Mouse (Mus musculus) frontal cortex, postnatal 36 days (tissue): Measurements from ENCODE around the gene Sema3g.

Experiments used
- DNase-seq, 2 experiments: peaks; one replicate each; pipeline ENCODE4 v3.0.0; 2022; ENCODE audit warnings: low spot score in 2 of 2

The Sema3g gene

DNA sequence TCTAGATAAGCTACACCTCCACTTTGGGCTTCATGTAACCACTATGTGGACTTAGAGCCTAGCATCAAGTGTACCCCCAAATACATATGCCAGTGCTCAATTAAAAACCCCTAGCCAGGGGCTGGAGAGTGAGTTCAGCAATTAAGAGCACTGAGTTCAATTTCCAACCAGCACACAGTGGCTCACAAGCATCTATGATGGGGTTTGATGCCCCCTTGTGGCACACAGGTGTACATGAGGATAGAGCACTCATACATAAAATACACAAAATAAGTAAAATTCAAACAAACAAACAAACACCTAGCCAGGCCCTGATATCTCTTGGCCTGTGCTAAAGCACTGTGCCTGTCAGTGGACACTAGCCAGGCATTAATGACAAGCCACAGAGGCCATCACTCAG lies 21.7 kb upstream of the Sema3g start:
- no peak for DNase-seq

DNA sequence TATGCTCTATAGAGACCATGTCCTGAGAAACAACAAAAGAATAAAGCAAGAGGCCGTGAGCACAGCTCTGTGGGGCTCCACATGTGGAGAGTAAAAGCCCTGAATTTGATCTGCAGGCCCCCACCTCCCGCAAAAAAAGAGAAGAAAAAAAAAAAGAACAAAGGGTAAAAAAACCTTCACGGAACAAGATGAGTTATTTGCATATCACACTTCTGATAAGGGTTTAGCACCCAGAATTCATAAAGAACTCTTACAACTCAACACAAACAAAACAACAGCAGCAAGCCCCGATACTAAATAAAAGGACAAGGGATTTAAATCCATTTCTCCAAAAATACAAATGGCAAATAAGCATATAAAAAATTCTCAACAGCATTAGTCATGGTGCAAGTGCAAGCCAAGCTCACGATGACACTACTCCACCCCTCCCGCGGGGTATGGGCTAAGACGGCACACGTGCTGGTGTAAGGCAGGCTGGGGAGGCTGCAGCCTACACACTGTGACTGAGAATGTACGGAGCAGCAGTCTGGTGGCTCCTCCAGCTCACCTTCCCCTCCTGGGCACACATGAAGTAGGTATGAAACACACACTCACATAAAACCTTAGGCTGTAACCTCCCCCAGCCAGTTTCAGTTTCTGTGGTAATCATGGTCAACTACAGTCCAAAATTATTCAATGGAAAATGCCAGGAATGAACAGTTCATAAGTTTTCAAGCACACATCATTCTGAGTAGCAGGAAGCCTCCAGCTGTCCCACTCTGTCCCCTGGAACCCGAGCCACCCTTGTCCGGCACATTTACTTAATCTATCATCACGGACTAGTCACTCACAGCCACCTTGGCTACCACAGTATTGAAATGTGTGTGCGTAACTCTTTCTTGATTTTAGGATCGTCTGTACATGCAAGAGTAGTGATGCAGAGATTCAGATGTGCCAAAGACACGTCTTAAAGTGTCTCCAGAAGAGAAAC lies 19.8 kb upstream of the Sema3g start:
- DNase-seq = peak; percentile 53 to 60

DNA sequence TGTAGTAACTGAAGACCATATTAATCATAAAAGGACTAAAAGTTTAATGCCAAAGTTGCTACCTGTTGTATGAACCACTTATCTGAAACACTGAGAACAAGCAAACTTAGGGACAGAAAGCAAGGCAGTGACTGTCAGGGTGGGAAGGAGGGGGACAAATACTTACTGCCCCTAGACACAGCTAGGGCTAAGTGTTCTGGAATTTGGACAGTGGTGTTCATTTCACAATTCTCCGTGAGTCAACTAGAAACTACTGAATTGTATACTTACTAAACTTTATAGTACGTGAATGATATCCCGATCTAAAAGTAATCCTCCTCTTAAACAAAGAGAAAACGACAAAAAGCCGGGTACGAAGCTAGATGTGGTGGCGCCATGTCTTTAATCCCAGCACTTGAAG lies 18.1 kb upstream of the Sema3g start:
- DNase-seq = no peak

DNA sequence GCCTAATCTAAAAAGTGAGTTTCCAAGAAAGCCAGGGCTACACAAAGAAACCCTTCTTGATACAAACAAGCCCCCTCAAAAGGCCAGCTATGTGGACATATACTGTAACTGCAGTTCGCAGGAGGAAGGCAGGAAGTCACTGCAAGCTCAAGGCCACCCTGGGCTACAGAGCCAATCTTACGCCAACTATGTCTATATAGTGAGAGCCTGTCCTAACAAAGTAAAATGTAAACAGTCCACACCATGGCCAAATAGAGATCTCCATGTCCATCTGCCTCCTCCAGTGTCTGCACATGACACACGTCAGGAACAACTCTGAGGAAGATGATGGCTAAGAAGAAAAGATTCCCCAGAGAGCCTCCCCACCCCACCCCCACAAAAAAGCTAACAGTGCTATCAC lies 17.6 kb upstream of the Sema3g start:
- DNase-seq = no peak

DNA sequence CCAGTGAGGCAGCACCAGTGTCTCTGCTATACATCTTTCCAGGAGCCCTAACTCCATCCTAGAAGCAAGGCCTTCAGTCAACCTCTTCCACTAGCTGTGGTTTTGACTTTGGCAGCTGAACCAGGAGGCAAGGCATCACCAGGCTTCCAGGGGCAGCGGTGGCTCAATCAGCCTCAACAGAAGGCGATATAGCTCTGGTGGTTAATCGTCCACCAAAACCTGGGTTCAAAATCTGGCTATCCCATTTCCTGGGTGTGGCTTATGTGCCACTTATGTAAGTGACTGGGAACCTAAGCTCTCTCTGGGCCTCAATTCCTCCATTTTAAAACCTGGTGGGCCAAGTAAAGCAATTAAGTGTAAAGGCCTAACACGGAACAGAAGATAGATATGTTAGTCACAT lies 12.8 kb upstream of the Sema3g start:
- DNase-seq = no peak

DNA sequence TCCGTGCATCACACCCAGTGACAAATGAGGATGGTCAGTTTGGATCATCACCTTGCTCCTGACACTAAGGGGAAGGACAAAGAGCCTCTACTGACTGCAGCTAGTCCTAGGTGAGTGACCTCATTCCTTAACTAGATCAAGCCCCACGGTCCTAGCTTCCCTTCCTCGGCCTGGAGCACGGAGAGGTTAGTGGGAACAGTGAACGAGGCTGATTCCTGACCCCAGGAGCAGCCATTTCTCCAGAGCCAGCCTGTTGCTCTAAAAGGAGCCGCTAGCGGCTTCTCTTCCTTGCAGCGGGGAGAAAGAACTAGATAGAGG lies 12.5 kb upstream of the Sema3g start:
- no peak for DNase-seq

DNA sequence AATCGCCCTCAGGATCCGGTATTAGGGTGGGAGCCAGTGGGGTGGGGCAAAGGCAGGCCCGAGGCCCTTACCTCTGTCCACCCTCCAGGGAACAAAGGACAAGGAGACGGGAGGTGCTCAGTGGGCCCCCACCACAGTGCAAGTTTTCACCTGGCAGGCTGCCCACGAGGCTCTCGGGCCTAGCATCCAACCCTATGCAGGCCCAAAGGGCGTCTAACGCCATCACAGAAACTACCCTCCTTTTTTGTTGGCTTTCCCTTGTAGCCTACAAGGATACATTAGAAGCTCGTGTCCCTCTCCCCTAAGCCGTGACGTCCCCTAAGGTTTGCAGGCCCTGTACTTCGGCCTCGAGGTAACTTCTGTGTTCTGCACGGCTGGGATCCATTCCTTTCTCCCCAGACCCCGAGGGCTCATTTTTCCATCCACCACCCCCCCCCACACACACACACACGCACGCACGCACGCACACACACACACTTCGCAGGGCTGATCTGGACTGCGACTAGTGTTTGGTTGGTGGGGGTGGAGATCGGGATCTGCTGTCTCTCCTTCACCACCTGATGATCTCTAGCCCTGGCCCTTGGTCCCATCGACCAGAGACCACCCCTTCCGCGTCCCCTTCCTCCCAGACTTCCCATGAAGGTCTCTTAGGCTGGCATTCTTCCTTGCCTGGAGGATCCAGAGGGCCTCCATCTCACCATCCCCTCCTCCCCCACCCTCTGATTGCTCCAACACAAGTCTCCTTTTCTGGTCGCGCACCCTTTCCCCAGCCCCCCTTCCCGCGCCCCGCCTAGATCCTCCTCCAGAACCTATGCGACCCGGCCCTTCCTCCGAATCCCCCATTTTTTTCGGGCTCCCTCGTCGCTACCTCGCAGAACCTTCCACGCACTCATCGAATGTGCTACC lies 11.8 kb upstream of the Sema3g start:
- peak; percentile 36 to 39 for DNase-seq

DNA sequence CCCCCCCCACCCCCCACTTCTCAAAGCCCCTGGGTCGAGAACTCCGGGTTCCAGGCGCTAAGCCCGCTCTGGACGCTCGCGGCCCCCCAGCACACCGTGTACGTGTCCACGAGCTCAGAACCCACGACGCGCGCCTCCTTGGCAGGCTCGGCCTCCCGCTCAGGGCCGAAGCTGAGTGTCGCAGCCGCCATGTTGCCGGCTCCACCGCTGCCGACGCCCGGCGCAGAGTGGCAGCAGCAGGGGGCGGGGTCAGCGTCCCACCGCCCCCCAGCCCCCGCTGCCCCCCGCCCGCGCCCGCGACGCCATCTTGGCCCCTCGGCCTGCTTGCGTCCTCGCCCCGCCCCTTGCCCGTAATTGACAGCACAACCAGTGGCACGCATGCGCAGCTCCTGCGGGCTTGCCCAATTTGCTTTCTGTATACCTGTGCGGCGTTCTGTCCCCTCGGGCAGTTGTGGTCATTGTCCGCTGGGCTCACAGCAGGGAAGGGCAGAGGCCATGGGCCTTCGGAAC lies 11.1 kb upstream of the Sema3g start:
- peak; percentile 91 to 93 for DNase-seq

DNA sequence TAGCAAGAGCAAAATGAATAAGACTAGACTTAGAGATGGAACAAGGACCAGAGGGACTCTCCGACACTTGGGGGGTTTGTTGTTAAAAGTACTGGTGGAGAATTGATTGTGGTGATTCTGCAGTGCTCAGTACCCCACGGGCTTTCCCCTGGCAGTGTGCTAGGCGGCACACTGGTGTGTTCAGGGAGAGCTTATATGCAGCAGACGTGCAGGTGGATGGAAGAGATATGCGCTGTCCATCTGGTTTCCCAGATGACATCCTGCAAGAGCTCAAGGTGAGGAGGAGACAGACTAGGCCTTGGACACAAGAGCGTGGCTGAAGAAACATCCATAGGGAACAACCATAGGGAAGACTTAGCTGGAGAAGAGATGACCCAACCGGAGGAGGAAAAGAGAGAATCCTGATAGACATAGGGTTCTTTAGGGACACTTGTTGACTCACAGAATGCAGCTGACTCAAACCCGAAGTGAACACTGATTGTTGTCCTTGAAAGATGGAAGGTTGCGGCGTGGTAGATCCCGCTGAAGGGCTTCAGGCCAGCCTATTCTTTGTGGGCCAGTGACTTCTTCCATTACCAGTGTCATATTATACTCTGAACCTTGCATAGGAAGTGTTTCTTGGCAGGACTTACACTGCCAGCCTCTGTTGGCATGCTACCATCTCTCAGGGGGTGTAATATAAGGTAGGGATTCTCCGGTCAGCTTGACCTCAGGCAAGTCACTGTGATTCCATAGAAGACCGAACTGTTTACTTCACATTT lies 10.4 kb upstream of the Sema3g start:
- DNase-seq = peak in 1 of 2 experiments; percentile 32

DNA sequence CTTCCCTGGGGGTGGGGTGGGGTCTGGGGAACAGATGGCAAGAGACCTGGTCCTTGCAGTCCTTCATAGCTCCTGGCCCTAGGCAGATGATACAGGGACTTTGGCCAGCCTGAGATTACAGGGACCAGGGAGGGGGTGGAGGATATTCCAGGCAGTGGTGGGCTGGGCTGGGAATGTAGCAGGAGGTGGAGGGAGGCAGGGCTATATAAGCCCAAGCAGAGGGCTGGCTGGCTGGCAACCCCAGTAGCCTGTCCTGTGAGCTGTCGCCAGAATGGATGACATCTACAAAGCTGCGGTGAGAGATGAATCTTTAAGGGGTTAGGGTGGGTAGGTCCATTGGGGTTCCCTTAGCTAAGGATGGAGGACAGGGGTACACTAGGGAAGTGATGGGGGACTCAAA lies 9.6 kb upstream of the Sema3g start, which contains the start of gene Tnnc1:
Tnnc1 (plus strand) TSS at position 229 of the 400 bp plus-strand sequence.
- no peak for DNase-seq

DNA sequence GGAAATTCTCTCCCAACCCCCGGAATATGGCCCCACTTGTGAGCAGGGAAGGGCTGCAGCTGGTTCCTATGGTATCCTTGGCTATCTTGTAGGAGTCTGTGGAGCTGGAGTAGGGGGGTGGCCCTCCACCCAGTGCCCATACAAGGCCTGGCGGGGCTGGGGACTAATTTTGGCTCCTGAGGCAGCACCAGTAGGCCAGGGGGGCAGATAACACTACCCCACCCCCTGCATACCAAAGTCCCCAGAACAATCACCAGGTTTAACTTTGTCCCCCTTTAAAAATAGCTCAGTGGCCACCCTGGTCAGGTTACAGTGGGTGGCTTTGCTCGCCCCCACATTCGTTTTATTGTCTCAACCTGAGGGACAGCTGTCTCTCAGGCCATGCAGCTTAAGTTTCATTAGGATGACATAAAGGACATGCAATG lies 8.5 kb upstream of the Sema3g start:
- no peak for DNase-seq

DNA sequence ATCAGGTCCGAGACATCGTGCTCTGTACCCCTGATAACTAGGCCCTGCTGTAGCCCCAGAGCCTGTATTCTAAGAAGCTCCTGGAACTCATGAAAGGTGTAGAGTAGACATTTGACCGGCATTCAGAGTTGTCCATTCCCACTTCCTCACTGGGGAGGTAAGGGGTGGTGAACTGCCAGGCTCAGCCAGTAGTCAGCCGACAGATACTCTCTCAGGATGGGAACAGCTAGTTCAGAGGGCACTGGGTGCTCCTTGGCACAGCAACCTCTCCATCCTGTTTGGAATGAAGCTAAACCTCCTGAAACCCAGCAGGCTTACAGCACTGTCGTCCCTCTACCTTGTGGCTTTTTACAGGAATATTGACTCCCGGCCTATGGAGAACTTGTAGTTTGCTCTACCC lies 5.8 kb upstream of the Sema3g start:
- no peak for DNase-seq

DNA sequence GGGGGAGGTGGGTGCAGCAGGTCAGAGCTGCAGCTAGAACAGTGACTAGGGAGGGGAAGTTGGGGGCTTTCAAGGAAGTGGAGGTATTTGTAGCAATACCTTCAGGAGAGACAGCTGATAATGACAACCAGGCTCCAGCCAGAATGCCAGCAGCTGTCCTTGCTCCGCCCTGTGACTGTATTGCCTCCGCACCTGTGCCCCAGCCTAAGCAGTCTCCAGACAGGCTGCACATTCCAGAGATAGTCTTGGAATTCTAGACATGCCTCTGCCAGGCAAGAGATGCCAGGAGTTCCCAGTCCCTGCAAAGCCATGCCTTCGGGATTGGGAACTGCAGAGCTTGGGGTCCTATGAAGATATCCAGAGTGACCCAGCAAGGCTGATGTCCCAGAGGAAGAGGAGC lies 5.2 kb upstream of the Sema3g start:
- DNase-seq = no peak

DNA sequence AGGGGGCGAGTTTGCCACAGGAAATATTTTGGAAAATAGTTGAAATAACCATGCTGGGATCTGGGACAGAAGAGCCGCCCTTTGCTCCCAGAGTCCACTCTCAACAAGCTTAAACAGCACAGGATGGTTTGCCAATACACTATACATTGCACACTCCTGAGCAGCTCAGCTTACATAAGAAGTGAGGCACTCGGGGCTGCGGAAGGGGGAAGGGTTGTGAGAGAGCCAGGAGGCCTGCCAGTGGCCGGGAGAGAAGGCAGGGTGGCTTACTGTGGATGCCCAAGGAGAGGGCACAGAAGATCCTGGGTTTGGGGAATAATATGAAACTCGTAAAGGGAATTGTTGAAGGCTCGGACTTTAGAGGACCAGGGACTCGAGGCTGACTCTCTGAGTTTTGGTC lies 3.8 kb upstream of the Sema3g start:
- no peak for DNase-seq

DNA sequence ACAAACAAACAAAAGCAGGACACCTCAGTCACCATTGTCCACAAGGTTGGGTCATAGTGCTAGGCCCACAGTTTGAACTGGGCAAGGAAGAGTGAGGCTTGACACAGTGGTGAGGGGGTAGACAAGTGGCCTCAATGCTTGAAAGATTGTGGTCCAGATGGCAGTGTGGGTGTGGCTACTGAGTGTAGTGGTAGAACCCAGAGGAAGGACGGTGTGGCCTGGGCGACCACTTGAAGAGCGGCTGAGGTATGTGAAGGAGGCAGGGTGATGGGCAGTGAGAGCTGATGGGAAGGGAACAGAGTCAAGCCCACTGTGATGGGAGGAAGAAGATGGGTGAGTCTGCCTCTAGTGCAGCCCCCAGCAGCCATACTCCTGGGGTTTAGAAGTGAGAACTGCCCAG lies 3.0 kb upstream of the Sema3g start:
- no peak for DNase-seq

DNA sequence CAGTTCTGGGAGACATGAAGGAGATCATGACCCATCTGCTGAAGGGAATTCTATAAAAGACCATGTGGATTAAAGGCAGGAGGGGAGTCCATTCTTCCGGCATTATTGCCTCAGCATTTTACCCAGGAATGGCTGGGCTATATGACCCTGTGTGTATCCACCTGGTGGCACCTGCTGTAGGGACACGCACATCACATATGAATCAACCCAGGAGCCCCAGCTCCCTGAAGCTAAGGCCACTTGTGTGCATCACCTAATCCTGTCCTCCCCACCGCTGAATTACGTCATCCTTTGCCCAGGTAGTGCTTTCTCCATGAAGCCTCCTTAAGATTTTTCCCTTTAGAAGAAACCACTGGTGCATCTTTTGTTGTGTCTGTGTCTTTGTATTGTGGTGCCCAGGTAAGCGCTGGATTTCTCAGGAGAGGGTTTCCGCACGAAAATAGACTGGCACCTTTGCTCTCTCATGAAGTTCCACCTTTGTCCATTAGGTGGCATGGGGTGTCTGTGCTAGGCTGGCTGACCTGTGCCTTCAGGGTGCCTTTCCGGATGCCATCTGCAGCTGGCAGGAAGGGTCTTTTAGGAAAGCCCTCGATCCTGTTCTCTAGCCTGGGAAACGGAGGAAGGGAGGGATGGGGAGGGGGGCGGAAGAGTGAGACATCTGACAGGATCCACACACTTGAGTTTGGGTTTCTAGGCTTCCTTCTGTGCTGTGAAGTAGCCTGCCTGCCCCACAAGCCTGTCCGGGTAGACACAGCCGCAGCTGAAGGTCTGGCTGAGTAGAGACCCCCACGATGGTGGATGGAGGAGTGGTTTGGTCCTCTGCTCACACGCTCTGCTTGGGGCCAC lies 2.3 kb upstream of the Sema3g start:
- peak; percentile 44 to 61 for DNase-seq

DNA sequence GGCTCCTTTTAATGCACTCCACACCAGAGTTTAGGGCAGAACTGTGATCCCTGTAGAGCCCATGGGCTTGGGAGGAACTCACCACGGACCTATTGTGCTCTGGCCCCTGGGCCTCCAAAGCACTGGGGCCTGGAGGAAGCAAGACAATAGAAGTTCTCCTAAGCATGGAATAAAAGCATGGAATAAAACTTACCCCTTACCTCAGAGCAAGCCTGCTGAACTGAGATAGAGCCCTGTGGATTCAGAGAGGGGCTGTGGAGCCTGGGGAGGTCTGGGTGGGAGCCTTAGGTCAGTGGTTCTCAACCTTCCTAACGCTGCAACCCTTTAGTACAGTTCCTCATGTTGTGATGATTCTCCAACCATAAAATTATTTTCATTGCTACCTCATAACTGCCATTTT lies 814 bp upstream of the Sema3g start, which contains the start of gene Nisch:
Nisch (minus strand) TSS at position 101 of the 400 bp plus-strand sequence.
- DNase-seq = no peak

DNA sequence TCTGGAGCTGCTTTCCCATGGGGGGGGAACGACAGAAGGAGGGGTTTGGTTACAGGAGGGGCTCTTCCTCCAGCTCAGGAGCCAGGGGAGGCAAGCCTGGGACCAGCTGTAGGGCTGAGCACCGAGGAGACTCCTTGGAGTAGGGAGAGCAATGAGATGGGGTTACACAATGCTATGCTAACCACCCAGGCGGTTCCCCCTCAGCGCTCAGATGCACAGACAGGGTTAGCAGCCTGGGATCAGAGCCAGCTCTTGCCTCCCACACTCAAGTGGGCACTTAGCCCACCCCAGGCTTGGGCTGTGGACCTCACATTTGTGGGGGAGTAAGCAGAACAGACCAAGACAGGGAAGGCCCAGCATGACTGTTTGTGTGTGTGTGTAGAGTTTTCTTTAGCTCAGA lies 9.3 kb downstream of the Sema3g start:
- peak; percentile 41 to 57 for DNase-seq

DNA sequence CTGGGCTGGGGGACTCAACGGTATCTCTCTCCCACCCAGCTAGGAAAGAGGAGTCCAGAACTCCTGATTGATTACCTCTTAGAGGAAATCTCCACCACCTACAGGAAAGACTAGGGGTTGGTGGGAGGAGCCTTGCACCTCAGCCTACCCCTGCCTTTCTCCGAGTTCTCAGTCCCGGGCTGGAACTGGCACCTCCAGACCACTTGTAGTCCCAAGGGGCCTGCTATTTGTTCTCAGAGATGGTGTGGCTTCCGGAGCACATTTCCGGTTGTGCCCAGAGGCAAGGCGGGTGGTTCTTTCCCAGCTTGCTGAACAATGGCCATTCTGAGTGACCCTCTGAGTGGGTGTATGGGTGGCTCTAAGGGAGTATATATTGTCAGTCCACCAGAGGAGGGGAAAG lies 10.6 kb downstream of the Sema3g start:
- DNase-seq = no peak

DNA sequence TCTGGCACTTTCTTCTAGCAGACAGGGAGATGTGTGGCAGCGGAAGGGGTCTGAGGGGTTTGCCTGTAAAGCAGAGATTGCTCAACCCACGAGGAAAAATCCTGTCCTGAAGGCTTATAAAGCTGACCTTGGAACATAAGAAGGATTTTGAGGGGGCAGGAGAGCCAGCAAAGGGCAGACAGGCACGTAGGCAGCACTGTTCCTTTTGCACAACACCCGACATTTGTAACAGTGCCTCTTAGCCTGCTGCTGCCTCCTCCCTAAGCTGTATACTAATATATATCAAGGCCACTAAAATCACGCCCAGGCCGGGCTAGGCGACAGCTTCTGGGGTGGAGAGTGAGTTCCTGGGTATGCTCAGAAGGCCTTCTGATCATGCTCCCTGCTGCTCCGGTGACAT lies 12.8 kb downstream of the Sema3g start:
- no peak for DNase-seq
